Mouse (Mus musculus): ENCODE data around the gene Zmiz1. TPM values are rescaled to one million over a fixed set of nuclear protein-coding genes. Genes with fewer than 3 reads are reported as not detected.

The Zmiz1 gene
- polyA plus RNA-seq, 1 experiment from 2014 or later = 37.0 TPM

Small RNA genes within 50 kb of the gene (microRNA-seq; reads per million reads assigned to microRNA genes)
- 7.7 reads per million, percentile 29 among the genes with 10 or more reads in this experiment for gene Mir3075

Other genes starting within 250 kb of the Zmiz1 start
- gene Ppif, start 235.0 kb downstream of the Zmiz1 start, polyA plus RNA-seq (2014; fragmentation: Nextera tagmentation; extraction: Ambion mirVana) = 25.3 and 28.2 TPM in 2 replicates

All from forebrain, embryonic 14.5 days (tissue).